Mouse (Mus musculus) heart, postnatal 0 days (tissue): ENCODE measurements around the gene Hcrtr1. TPM values are rescaled to one million over a fixed set of nuclear protein-coding genes. Genes with fewer than 3 reads are reported as not detected.

Source experiments
- ATAC-seq: fragments of 200-750 bp; cut with Nextera tagmentation; 2 replicates; pipeline ENCODE4 v1.8.0; 2017; ENCODE audit warnings: low read depth, moderate number of reproducible peaks, moderate library complexity; ENCODE audit not compliant: insufficient read depth
- DNase-seq: peaks from one replicate; pipeline ENCODE4 v3.0.0-alpha.2; 2016; ENCODE audit warnings: low spot score
- H3K27ac ChIP-seq: fragments of 300-500 bp; sonication (generic); 2 replicates; pipeline ENCODE4 v1.5.1; 2014; ENCODE audit warnings: low read depth, mild to moderate bottlenecking
- H3K27me3 ChIP-seq: fragments of 300-500 bp; sonication (generic); 2 replicates; pipeline ENCODE4 v1.6.1; 2014; ENCODE audit warnings: low read length, mixed read lengths; ENCODE audit not compliant: control insufficient read depth, insufficient read depth
- H3K36me3 ChIP-seq: fragments of 300-500 bp; sonication (generic); replicated peaks from 2 replicates; pipeline ENCODE4 v1.6.1; 2014; ENCODE audit warnings: low read length, mixed read lengths; ENCODE audit not compliant: control insufficient read depth, insufficient read depth
- H3K4me1 ChIP-seq: fragments of 300-500 bp; sonication (generic); 2 replicates; pipeline ENCODE4 v1.6.1; 2014; ENCODE audit warnings: antibody characterized with exemption; ENCODE audit not compliant: control insufficient read depth, insufficient read depth
- H3K4me2 ChIP-seq: fragments of 300-500 bp; sonication (generic); 2 replicates; pipeline ENCODE4 v1.6.1; 2014; ENCODE audit warnings: low read depth, mild to moderate bottlenecking, low read length, moderate library complexity
- H3K4me3 ChIP-seq: fragments of 300-500 bp; sonication (generic); 2 replicates; pipeline ENCODE4 v1.5.1; 2014; ENCODE audit warnings: low read depth, low read length
- H3K9ac ChIP-seq: fragments of 300-500 bp; sonication (generic); replicated peaks from 2 replicates; pipeline ENCODE4 v1.6.1; 2014; ENCODE audit warnings: low read depth, low read length, mixed read lengths
- H3K9me3 ChIP-seq: fragments of 300-500 bp; sonication (generic); replicated peaks from 2 replicates; pipeline ENCODE4 v1.6.1; 2016; ENCODE audit warnings: low read length; ENCODE audit not compliant: control insufficient read depth
- CTCF ChIP-seq: IDR thresholded peaks from 2 replicates; pipeline ENCODE4 v1.5.1; 2016; ENCODE audit warnings: antibody characterized with exemption, control low read depth, low read depth
- EP300 ChIP-seq: IDR thresholded peaks from 2 replicates; pipeline ENCODE4 v1.6.1; 2016; ENCODE audit warnings: antibody characterized with exemption, low read depth
- WGBS: fragments of 180-500 bp; shearing (Covaris S2); extraction: QIAGEN DNeasy Blood & Tissue Kit; methylation state at CpG from one replicate; pipeline ENCODE4 v1.1.7; 2014; 5-methylcytosine and 5-hydroxymethylcytosine counted together
- polyA plus RNA-seq: library from polyadenylated mRNA; unstranded; fragments of >200 nt; fragmentation: Nextera tagmentation; extraction: Ambion mirVana; gene quantifications from 2 replicates; pipeline ENCODE4 v1.2.1, GENCODE M21; 2015
- total RNA-seq: library from RNA; depleted of rRNA; stranded (reverse); fragments of >200 nt; gene quantifications from 2 replicates; pipeline ENCODE4 v1.2.3, GENCODE M21; 2014; ENCODE audit warnings: low replicate concordance

The Hcrtr1 gene
- total and polyA plus RNA-seq, 2 experiments from 2014 or later, result not detected

DNA sequence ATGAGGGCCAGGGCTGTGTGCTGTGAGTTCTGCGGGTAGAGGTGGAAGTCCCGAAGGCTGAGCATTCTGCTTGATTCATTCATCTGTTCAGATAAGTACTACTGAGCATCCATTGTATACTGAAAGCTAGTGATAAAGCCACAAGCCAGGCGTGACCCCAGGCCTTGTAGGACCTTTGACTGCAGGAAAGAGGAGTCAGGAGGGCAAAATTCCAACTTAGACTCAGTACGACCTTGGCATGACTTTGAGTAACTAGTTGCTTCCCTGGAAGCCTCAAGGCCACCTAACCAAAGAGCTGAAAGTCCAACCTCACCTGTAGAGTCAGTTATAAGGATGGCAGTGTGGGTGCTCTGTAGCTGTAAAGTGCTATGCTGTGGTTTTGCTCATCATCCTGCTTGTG lies 18.4 kb downstream of the Hcrtr1 start:
- DNase-seq, result no peak
- WGBS, result 38% methylated on average over 4 of the region's 4 CpGs
- ATAC-seq, result no peak
- H3K4me2 ChIP-seq, result no peak overlapping the region
- TF ChIP-seq CTCF, result no peak
- H3K27ac ChIP-seq, result no peak overlapping the region
- H3K9me3 ChIP-seq, result 0 out of 2 replicates have a peak, but pooled peaks cover 4% of the 10 kb centered on the region
- no peak overlapping the region for H3K9ac ChIP-seq
- H3K4me3 ChIP-seq, result no peak overlapping the region
- H3K27me3 ChIP-seq, result no peaks in the 10 kb centered on the region
- H3K4me1 ChIP-seq, result no peaks in the 10 kb centered on the region
- peaks cover 49% of the 10 kb centered on the region for H3K36me3 ChIP-seq

DNA sequence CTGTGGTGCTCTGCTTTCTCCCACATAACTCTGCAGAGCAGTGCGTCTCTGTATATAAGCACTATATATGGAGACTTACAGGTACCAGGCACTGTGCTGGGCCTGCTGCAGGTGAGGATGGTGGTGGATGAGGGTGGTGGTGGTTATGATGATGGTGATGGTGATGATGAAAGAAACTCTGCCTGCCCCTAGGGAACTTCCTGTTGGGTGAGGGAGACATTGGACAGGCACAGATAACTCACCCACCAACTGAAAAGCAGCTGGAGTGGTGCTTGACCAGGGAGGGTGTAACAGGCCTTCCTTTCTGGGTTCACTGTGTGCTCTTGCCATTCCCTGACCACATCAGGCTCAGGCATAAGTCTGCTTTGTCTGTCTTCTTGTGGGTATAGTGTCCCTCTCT lies 26.4 kb downstream of the Hcrtr1 start:
- no peak overlapping the region for H3K9ac ChIP-seq
- H3K4me3 ChIP-seq, result no peak overlapping the region
- H3K27ac ChIP-seq, result no peak overlapping the region
- TF ChIP-seq CTCF (no peak), EP300 (no peak)
- H3K4me2 ChIP-seq, result no peak overlapping the region
- H3K36me3 ChIP-seq, result peaks cover 4% of the 10 kb centered on the region; the same call in 1 of the 2 replicates
- H3K9me3 ChIP-seq, result 0 out of 2 replicates have a peak, but pooled peaks cover 2% of the 10 kb centered on the region
- WGBS, result 97% methylated on average over 1 of the region's 1 CpGs
- DNase-seq (no peak), ATAC-seq (no peak)
- peaks cover 10% of the 10 kb centered on the region for H3K4me1 ChIP-seq
- no peaks in the 10 kb centered on the region for H3K27me3 ChIP-seq

DNA sequence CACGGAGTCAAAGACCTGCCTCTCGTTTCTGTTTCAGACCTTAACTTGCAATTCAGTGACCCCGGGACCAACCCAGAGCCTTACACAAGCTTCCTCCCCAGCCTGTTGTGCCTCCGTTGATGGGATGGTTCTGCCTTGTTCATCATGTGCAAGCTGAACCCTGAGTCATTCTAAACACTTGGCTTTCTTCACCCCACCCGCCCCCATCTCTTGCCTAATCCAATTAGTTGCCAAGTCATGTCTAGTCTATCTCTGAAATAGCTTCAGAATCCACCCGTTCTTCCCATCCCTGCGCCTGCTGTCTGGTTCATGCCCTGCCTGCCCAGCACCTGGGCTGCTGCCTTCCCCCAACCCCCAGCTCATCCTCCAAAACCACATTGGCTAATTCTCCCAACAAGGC lies 26.9 kb downstream of the Hcrtr1 start:
- no peak for ATAC-seq
- Histone ChIP-seq H3K4me1 (peaks cover 10% of the 10 kb centered on the region), H3K36me3 (peaks cover 4% of the 10 kb centered on the region; the same call in 1 of the 2 replicates), H3K4me2 (no peak overlapping the region), H3K4me3 (no peak overlapping the region), H3K9ac (no peak overlapping the region), H3K27me3 (no peaks in the 10 kb centered on the region), H3K9me3 (no peaks in the 10 kb centered on the region), H3K27ac (no peak overlapping the region)
- TF ChIP-seq EP300 (no peak), CTCF (no peak)
- 76% methylated on average over 7 of the region's 7 CpGs for WGBS
- DNase-seq, result no peak

DNA sequence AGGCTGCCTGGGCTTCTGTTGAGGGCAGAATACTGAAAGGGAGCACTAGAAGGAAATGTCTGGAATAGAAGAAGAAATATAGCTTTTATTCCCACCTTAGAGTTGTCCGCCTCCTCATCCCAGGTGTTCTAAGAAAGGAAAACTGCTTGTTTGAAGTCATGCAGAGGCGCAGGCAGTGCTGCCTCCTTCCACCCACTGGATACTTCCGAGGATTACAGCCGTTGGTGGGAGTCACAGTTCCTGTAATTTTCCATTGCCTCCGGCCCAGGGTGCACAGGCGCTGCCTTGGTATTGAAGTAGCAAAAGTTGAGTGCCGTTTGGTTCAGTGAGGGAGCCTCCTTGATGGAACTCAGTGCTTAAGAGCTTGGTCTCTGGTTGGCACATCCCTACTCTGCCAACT lies 29.1 kb downstream of the Hcrtr1 start:
- WGBS, result 76% methylated on average over 7 of the region's 7 CpGs
- no peak for ATAC-seq

DNA sequence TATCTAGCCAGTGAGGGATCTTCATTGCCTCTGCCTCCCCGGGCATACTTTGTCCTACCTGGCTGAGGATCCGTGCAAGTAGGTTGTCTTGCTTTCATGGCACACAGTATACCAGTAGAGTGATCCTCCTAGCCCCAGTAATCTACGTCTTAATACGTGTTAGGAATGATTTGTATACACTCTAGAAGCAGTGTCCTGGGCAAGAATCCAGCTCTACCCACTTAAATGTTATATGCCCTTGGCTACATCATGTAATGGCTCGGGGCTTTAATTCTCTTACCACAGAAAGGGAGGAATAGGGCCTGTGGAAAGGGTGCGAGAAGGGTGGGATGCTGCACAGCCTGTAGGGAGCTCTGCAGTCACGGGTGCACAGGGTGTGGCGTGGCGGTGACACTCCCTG lies 29.5 kb downstream of the Hcrtr1 start:
- no peak overlapping the region for H3K9ac ChIP-seq
- H3K36me3 ChIP-seq, result 0 out of 2 replicates have a peak, but pooled peaks cover 4% of the 10 kb centered on the region
- DNase-seq (no peak), ATAC-seq (no peak)
- H3K4me3 ChIP-seq, result no peak overlapping the region
- 87% methylated on average over 9 of the region's 9 CpGs for WGBS
- H3K4me1 ChIP-seq, result peaks cover 10% of the 10 kb centered on the region
- H3K27ac ChIP-seq, result no peak overlapping the region
- no peaks in the 10 kb centered on the region for H3K27me3 ChIP-seq
- no peaks in the 10 kb centered on the region for H3K9me3 ChIP-seq
- TF ChIP-seq CTCF, result no peak
- TF ChIP-seq EP300, result no peak
- no peak overlapping the region for H3K4me2 ChIP-seq

More for the DNA sequence above, 29.1 kb downstream of the Hcrtr1 start:
- no peak overlapping the region for H3K4me3 ChIP-seq
- H3K27me3 ChIP-seq, result no peaks in the 10 kb centered on the region
- H3K9ac ChIP-seq, result no peak overlapping the region
- H3K4me2 ChIP-seq, result no peak overlapping the region
- DNase-seq, result no peak
- H3K27ac ChIP-seq, result no peak overlapping the region
- 0 out of 2 replicates have a peak, but pooled peaks cover 4% of the 10 kb centered on the region for H3K36me3 ChIP-seq
- no peaks in the 10 kb centered on the region for H3K9me3 ChIP-seq
- H3K4me1 ChIP-seq, result peaks cover 10% of the 10 kb centered on the region
- TF ChIP-seq CTCF, result no peak
- TF ChIP-seq EP300, result no peak

DNA sequence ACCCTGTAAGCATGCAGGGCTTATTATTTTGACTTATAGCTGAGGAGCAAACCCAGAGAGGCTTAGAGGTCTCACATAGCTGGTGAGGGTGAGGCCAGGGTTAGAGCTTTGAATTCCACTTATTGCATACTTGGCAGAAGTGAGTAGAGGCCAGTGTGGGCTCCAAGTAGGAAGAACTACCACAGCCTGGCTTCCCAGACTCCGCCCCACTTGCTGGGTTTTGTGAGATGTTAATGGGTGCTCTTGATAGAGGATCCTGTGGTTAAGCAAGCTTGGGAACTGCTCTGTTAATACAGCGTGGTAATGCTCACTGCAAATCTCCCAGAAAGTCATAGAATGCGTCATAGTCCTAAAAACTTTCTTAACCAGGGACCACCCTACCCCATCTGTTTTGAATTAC lies 30.2 kb downstream of the Hcrtr1 start:
- H3K9ac ChIP-seq, result no peak overlapping the region
- H3K9me3 ChIP-seq, result no peaks in the 10 kb centered on the region
- TF ChIP-seq EP300 (no peak), CTCF (no peak)
- H3K36me3 ChIP-seq, result 0 out of 2 replicates have a peak, but pooled peaks cover 4% of the 10 kb centered on the region
- no peak overlapping the region for H3K4me2 ChIP-seq
- no peak overlapping the region for H3K27ac ChIP-seq
- ATAC-seq (no peak), DNase-seq (no peak)
- H3K4me1 ChIP-seq, result peaks cover 10% of the 10 kb centered on the region
- no peak overlapping the region for H3K4me3 ChIP-seq
- WGBS, result 82% methylated on average over 3 of the region's 3 CpGs
- H3K27me3 ChIP-seq, result no peaks in the 10 kb centered on the region
